Mouse (Mus musculus) embryo, embryonic 10.5 days (tissue): Measurements from ENCODE around the gene Gabbr1.
A peak's percentile ranks its signal among the peaks of the same experiment; 100 is the strongest.

ENCODE experiments used
- DNase-seq: peaks from one replicate; pipeline ENCODE4 v3.0.0-alpha.2; 2015; ENCODE audit warnings: low spot score

Gene Gabbr1

GRCm38 (mm10) chr17:37044651-37045244, 1.0 kb upstream of the Gabbr1 start:
- no peak for DNase-seq

GRCm38 (mm10) chr17:37046312-37047112, 746 bp downstream of the Gabbr1 start:
- peak; percentile 66 for DNase-seq

GRCm38 (mm10) chr17:37047332-37047976, 1.7 kb downstream of the Gabbr1 start:
- no peak for DNase-seq

- DNase-seq: peak; percentile 38
Measured at GRCm38 (mm10) chr17:37047981-37048380, 2.2 kb downstream of the Gabbr1 start.

GRCm38 (mm10) chr17:37048383-37048782, 2.6 kb downstream of the Gabbr1 start:
- no peak for DNase-seq

GRCm38 (mm10) chr17:37049570-37050310, 4.0 kb downstream of the Gabbr1 start:
- peak; percentile 78 for DNase-seq

- DNase-seq: peak; percentile 92
Measured at GRCm38 (mm10) chr17:37050399-37050798, 4.6 kb downstream of the Gabbr1 start.

- DNase-seq: no peak
Measured at GRCm38 (mm10) chr17:37050876-37051275, 5.1 kb downstream of the Gabbr1 start.

- no peak for DNase-seq
Measured at GRCm38 (mm10) chr17:37051745-37052144, 6.0 kb downstream of the Gabbr1 start.

GRCm38 (mm10) chr17:37056957-37057356, 11.2 kb downstream of the Gabbr1 start:
- no peak for DNase-seq

- DNase-seq: no peak
Measured at GRCm38 (mm10) chr17:37061435-37061834, 15.7 kb downstream of the Gabbr1 start.

GRCm38 (mm10) chr17:37062101-37062641, 16.4 kb downstream of the Gabbr1 start:
- no peak for DNase-seq

GRCm38 (mm10) chr17:37063063-37063462, 17.3 kb downstream of the Gabbr1 start:
- no peak for DNase-seq

- DNase-seq: no peak
Measured at GRCm38 (mm10) chr17:37063686-37064495, 18.1 kb downstream of the Gabbr1 start.

GRCm38 (mm10) chr17:37065993-37066392, 20.2 kb downstream of the Gabbr1 start:
- DNase-seq: no peak

GRCm38 (mm10) chr17:37067861-37068260, 22.1 kb downstream of the Gabbr1 start:
- DNase-seq: no peak

GRCm38 (mm10) chr17:37070121-37070520, 24.4 kb downstream of the Gabbr1 start:
- no peak for DNase-seq

- DNase-seq: no peak
Measured at GRCm38 (mm10) chr17:37072080-37072729, 26.4 kb downstream of the Gabbr1 start.

GRCm38 (mm10) chr17:37072730-37073276, 27.0 kb downstream of the Gabbr1 start:
- no peak for DNase-seq

- no peak for DNase-seq
Measured at GRCm38 (mm10) chr17:37075181-37075580, 29.4 kb downstream of the Gabbr1 start.
